Mouse (Mus musculus) lung, postnatal 36 days (tissue): ENCODE data around the gene A830005F24Rik.
"Not testable (repeated sequence)": the region's sequence is repeated elsewhere in the genome, so short reads cannot be mapped to it uniquely, and the experiment has no call there.

Experiments used
- DNase-seq: peaks from one replicate; pipeline ENCODE4 v3.0.0; 2022; ENCODE audit warnings: mixed read lengths

Gene A830005F24Rik

GRCm38 (mm10) chr13:48513003-48513929, at the start of gene A830005F24Rik, which contains the start of gene Zfp169:
A830005F24Rik (plus strand) TSS chr13:48513570.
Zfp169 (minus strand) TSS chr13:48513451.
- DNase-seq, result peak; percentile 95

GRCm38 (mm10) chr13:48464170-48464569, 49.2 kb upstream of the A830005F24Rik start:
- peak; percentile 78 for DNase-seq

- no peak for DNase-seq
Measured at GRCm38 (mm10) chr13:48466186-48466585, 47.2 kb upstream of the A830005F24Rik start.

GRCm38 (mm10) chr13:48468656-48469180, 44.7 kb upstream of the A830005F24Rik start:
- no peak for DNase-seq

- no peak for DNase-seq
Measured at GRCm38 (mm10) chr13:48483606-48484005, 29.8 kb upstream of the A830005F24Rik start.

GRCm38 (mm10) chr13:48490396-48491182, 22.8 kb upstream of the A830005F24Rik start:
- no peak for DNase-seq

GRCm38 (mm10) chr13:48493183-48493582, 20.2 kb upstream of the A830005F24Rik start:
- DNase-seq, result no peak

GRCm38 (mm10) chr13:48497693-48498221, 15.6 kb upstream of the A830005F24Rik start:
- DNase-seq, result peak; percentile 75

- DNase-seq, result peak; percentile 57
Measured at GRCm38 (mm10) chr13:48498676-48499075, 14.7 kb upstream of the A830005F24Rik start.

GRCm38 (mm10) chr13:48502422-48502821, 10.9 kb upstream of the A830005F24Rik start:
- DNase-seq, result no peak

GRCm38 (mm10) chr13:48508661-48509060, 4.7 kb upstream of the A830005F24Rik start:
- peak; percentile 39 for DNase-seq

- no peak for DNase-seq
Measured at GRCm38 (mm10) chr13:48515861-48516260, 2.5 kb downstream of the A830005F24Rik start.

- not testable (repeated sequence) for DNase-seq
Measured at GRCm38 (mm10) chr13:48519122-48519521, 5.8 kb downstream of the A830005F24Rik start.

GRCm38 (mm10) chr13:48525745-48526144, 12.4 kb downstream of the A830005F24Rik start:
- DNase-seq, result no peak

GRCm38 (mm10) chr13:48528123-48528871, 14.9 kb downstream of the A830005F24Rik start:
- DNase-seq, result peak; percentile 84

- no peak for DNase-seq
Measured at GRCm38 (mm10) chr13:48529028-48529427, 15.7 kb downstream of the A830005F24Rik start.

- peak; percentile 69 for DNase-seq
Measured at GRCm38 (mm10) chr13:48530685-48531084, 17.3 kb downstream of the A830005F24Rik start.

GRCm38 (mm10) chr13:48531448-48531847, 18.1 kb downstream of the A830005F24Rik start:
- no peak for DNase-seq

- no peak for DNase-seq
Measured at GRCm38 (mm10) chr13:48533441-48533840, 20.1 kb downstream of the A830005F24Rik start.

- DNase-seq, result peak; percentile 19
Measured at GRCm38 (mm10) chr13:48540488-48540887, 27.1 kb downstream of the A830005F24Rik start.

- DNase-seq, result no peak
Measured at GRCm38 (mm10) chr13:48544391-48544790, 31.0 kb downstream of the A830005F24Rik start.

- no peak for DNase-seq
Measured at GRCm38 (mm10) chr13:48544867-48545266, 31.5 kb downstream of the A830005F24Rik start.
